Mouse (Mus musculus) hindbrain, embryonic 13.5 days (tissue): ENCODE data around the gene Lcp1. TPM values are rescaled to one million over a fixed set of nuclear protein-coding genes. Genes with fewer than 3 reads are reported as not detected.

Source experiments
- ATAC-seq: fragments of 200-750 bp; cut with Nextera tagmentation; 2 replicates; pipeline ENCODE4 v1.8.0; 2017; ENCODE audit warnings: moderate TSS enrichment; ENCODE audit not compliant: low FRiP score
- H3K27ac ChIP-seq: fragments of 300-500 bp; sonication (generic); 2 replicates; pipeline ENCODE4 v1.5.1; 2015; ENCODE audit warnings: inconsistent platforms, mild to moderate bottlenecking, moderate library complexity
- H3K27me3 ChIP-seq: fragments of 300-500 bp; sonication (generic); 2 replicates; pipeline ENCODE4 v1.6.1; 2015; ENCODE audit warnings: mild to moderate bottlenecking, inconsistent platforms
- H3K36me3 ChIP-seq: fragments of 300-500 bp; sonication (generic); 2 replicates; pipeline ENCODE4 v1.6.1; 2015; ENCODE audit warnings: mild to moderate bottlenecking, inconsistent platforms
- H3K4me1 ChIP-seq: fragments of 300-500 bp; sonication (generic); replicated peaks from 2 replicates; pipeline ENCODE4 v1.6.1; 2015; ENCODE audit warnings: inconsistent platforms
- H3K4me2 ChIP-seq: fragments of 300-500 bp; sonication (generic); 2 replicates; pipeline ENCODE4 v1.6.1; 2015; ENCODE audit warnings: inconsistent platforms, mild to moderate bottlenecking, moderate library complexity
- H3K4me3 ChIP-seq: fragments of 300-500 bp; sonication (generic); 2 replicates; pipeline ENCODE4 v1.5.1; 2015; ENCODE audit warnings: mild to moderate bottlenecking, inconsistent platforms
- H3K9ac ChIP-seq: fragments of 300-500 bp; sonication (generic); 2 replicates; pipeline ENCODE4 v1.6.1; 2015; ENCODE audit warnings: mild to moderate bottlenecking, inconsistent platforms
- H3K9me3 ChIP-seq: fragments of 300-500 bp; sonication (generic); 2 replicates; pipeline ENCODE4 v1.6.1; 2016; ENCODE audit warnings: inconsistent platforms
- WGBS: fragments of 180-500 bp; shearing (Covaris S2); methylation state at CpG from one replicate; pipeline ENCODE4 v1.1.7; 2015; 5-methylcytosine and 5-hydroxymethylcytosine counted together
- polyA plus RNA-seq: library from polyadenylated mRNA; unstranded; fragments of >200 nt; fragmentation: Nextera tagmentation; extraction: Ambion mirVana; gene quantifications from 2 replicates; pipeline ENCODE4 v1.2.1, GENCODE M21; 2015

The Lcp1 gene
- polyA plus RNA-seq, 1 experiment from 2014 or later: 16.0 TPM

DNA sequence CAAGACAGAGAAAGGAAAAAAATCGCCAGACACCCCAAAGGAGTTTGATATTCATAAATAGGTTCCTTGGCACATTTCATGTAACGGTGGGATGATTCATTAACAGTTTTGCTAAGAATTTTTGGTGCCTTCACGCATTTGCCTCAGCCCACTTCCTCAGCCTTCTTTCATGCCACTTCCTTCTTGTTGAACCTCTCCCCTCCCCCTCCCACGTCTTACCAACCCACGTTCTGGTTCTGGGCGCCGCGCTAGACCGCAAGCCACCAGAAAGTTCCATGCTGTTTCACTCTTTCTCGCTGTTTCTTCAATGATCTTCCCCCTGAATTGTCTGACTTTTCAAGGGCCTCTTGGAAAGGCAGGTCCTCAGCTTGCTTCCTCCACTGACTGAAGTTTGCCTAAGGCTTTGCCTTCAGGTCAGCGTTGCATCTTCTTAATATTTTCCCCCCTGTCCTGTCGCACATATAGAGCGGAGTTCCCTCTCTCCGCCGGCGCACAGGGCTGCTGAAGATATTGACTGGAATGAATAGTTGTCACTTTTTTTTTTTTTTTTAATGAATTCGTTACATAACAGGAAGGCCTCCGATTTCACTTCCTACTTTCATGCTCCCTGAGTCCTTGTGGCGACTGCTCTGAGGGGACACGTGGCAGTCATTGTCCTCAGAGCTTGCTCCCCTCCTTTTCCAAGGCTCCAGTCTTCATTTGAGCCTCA is 48.5 kb downstream of the Lcp1 start:
- H3K9ac ChIP-seq: no peak overlapping the region
- H3K27me3 ChIP-seq: no peaks in the 10 kb centered on the region
- H3K9me3 ChIP-seq: no peaks in the 10 kb centered on the region
- 87% methylated on average over 20 of the region's 20 CpGs for WGBS
- H3K4me1 ChIP-seq: no peaks in the 10 kb centered on the region
- ATAC-seq: no peak
- H3K36me3 ChIP-seq: no peaks in the 10 kb centered on the region
- H3K4me2 ChIP-seq: no peak overlapping the region
- no peak overlapping the region for H3K4me3 ChIP-seq
- H3K27ac ChIP-seq: no peak overlapping the region

GRCm38 (mm10) chr14:75180551-75180978 is 49.7 kb downstream of the Lcp1 start:
- 91% methylated on average over 8 of the region's 8 CpGs for WGBS
- H3K4me2 ChIP-seq: no peak overlapping the region
- no peaks in the 10 kb centered on the region for H3K4me1 ChIP-seq
- no peaks in the 10 kb centered on the region for H3K9me3 ChIP-seq
- no peaks in the 10 kb centered on the region for H3K27me3 ChIP-seq
- ATAC-seq: no peak
- no peaks in the 10 kb centered on the region for H3K36me3 ChIP-seq
- H3K4me3 ChIP-seq: no peak overlapping the region
- H3K9ac ChIP-seq: no peak overlapping the region
- no peak overlapping the region for H3K27ac ChIP-seq

DNA sequence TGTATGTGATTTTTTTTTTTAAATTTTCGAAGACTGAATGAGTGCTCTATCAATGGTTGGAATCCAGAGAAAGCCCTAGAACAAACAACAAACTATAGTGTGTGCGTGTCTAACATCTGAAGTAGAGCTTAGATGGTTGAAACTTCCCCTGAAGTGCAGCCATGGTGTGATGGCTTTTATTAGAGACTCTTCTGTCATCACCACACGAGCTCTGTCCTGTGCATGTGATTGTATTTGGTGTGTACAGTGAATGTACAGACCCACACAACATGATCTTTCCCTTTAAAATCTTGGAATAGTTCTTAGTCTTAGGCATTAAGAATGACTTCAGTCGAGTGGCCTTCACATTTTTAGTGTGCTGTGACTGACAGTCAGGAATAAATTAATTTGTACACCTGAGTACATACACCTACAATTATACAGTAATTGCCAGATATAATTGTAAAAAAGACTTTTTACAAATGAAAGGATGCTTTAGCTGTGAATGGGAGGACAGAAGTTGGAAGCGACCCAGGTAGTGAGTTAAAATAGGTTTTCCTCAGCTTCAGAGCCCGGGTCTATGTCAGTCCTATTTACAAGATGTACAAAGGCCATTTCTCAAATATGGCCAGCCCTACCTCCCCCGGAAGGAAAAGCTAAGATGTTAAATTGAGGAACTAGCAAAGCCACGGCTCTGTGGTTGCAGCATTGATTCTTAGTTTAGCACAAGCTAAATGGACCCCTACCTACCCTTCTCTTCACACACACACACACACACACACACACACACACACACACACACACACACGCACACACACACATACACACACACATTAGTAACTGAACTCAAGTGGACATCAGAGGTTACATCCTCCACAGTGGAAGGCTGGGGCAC is 50.4 kb downstream of the Lcp1 start:
- no peaks in the 10 kb centered on the region for H3K9me3 ChIP-seq
- no peak overlapping the region for H3K27ac ChIP-seq
- H3K4me2 ChIP-seq: no peak overlapping the region
- H3K27me3 ChIP-seq: no peaks in the 10 kb centered on the region
- WGBS: 88% methylated on average over 9 of the region's 9 CpGs
- no peaks in the 10 kb centered on the region for H3K36me3 ChIP-seq
- no peak overlapping the region for H3K4me3 ChIP-seq
- no peaks in the 10 kb centered on the region for H3K4me1 ChIP-seq
- ATAC-seq: no peak
- no peak overlapping the region for H3K9ac ChIP-seq

- H3K27ac ChIP-seq: no peak overlapping the region
- no peak overlapping the region for H3K4me3 ChIP-seq
- no peak for ATAC-seq
- no peaks in the 10 kb centered on the region for H3K36me3 ChIP-seq
- H3K4me2 ChIP-seq: no peak overlapping the region
- no peaks in the 10 kb centered on the region for H3K27me3 ChIP-seq
- no peak overlapping the region for H3K9ac ChIP-seq
- H3K4me1 ChIP-seq: no peaks in the 10 kb centered on the region
- 80% methylated on average over 4 of the region's 4 CpGs for WGBS
- no peaks in the 10 kb centered on the region for H3K9me3 ChIP-seq
Measured at GRCm38 (mm10) chr14:75182378-75182777, 51.5 kb downstream of the Lcp1 start.

DNA sequence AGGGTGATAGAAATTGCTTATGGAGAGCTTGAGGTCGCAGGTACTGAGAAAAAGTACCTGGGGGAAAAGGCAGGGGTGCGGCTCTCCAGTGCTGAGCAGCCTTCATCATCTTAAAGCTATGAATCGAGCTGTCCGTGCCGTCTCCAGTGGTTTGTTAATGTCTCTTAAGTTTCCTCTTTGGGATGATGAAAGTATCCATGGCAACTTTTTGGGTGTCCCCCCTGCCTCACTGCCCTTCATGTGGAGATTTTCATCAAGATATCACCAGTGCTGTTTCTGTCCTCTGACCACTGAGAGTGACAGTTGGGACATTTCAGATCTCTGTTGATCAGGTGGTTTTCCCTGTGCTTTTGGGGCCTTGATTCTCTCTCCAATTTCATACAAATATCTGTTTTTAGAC is 51.9 kb downstream of the Lcp1 start:
- no peaks in the 10 kb centered on the region for H3K9me3 ChIP-seq
- H3K9ac ChIP-seq: no peak overlapping the region
- H3K27ac ChIP-seq: no peak overlapping the region
- no peak overlapping the region for H3K4me3 ChIP-seq
- no peak overlapping the region for H3K4me2 ChIP-seq
- ATAC-seq: no peak
- no peaks in the 10 kb centered on the region for H3K4me1 ChIP-seq
- WGBS: 96% methylated on average over 5 of the region's 5 CpGs
- no peaks in the 10 kb centered on the region for H3K36me3 ChIP-seq
- no peaks in the 10 kb centered on the region for H3K27me3 ChIP-seq

DNA sequence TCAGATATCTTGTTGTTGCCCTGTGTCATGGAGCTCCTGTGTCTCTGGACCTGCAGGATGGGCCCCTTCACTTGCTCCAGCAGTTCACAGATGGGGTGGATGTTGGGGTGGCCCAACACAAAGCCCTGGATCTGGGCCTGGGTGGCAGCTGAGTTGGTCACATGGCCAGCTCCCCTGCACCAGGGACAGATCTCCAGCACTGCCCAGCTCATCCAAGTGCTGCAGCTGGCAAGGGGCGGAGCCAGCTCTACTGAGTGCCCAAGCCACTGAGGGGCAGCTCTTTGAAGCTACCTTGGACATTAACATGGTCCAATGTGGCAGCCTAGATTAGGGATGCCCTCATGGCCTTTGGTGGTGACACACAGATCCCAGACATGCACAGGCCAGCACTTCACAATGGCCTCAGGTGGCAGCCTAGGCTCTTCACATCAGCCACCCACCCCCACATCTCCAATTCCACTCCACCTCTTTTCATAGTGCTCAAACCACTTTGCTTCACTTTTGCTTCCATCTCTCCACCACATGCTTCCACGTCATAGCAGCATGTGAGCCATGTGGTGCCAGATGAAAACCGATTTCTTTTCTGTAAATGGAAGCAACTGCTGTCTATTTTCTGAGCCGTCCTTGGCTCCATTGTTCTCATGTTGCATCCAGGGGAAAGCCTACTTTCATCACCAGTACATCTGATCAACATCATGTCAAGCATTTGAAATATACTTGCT is 53.3 kb downstream of the Lcp1 start:
- H3K4me3 ChIP-seq: no peak overlapping the region
- H3K9me3 ChIP-seq: no peaks in the 10 kb centered on the region
- no peaks in the 10 kb centered on the region for H3K36me3 ChIP-seq
- no peaks in the 10 kb centered on the region for H3K4me1 ChIP-seq
- no peak overlapping the region for H3K4me2 ChIP-seq
- H3K27ac ChIP-seq: no peak overlapping the region
- no peak overlapping the region for H3K9ac ChIP-seq
- no peak for ATAC-seq
- H3K27me3 ChIP-seq: no peaks in the 10 kb centered on the region
- WGBS: 90% methylated on average over 4 of the region's 4 CpGs

DNA sequence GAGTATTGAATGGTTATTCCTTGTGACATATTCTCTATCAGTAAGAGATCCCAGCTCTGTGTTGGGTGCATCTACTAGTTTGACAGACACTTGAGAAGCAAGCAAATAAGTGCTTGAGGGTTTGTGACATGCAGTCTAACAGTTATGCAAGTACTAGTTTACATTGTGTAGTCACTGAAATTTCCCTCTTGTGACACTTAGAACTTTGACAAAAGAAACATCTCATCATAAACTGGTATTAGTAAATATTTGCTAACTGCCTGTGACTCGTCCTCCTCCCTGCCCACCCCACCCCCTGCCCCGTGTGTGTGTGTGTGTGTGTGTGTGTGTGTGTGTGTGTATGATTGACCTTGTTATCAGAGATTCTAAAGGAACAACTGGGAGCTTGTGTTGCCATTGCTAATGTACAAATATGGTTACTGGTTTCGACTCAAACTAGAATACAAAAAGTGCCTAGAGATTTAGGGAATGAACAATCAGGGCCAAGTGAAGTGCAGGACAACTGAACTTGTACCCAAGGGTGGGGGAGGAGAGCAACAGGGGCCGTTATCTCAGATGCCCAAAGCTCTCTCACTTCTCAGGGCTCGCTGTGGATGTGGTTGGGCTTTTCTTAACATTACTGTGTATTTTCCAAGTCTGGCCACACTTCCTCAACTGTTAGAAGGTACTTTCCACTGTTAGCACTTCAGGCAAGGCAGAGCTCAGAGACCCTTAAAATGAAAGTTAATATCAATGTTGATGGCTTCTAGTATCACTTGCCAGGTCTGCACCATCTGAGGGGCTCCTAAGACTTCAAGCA is 55.1 kb downstream of the Lcp1 start:
- ATAC-seq: no peak
- Histone ChIP-seq H3K4me1 (no peaks in the 10 kb centered on the region), H3K9ac (no peak overlapping the region), H3K4me2 (no peak overlapping the region), H3K27me3 (no peaks in the 10 kb centered on the region), H3K27ac (no peak overlapping the region), H3K36me3 (no peaks in the 10 kb centered on the region), H3K9me3 (no peaks in the 10 kb centered on the region), H3K4me3 (no peak overlapping the region)
- WGBS: 77% methylated on average over 5 of the region's 5 CpGs

GRCm38 (mm10) chr14:75186858-75187415 is 56.0 kb downstream of the Lcp1 start:
- no peaks in the 10 kb centered on the region for H3K36me3 ChIP-seq
- no peak overlapping the region for H3K4me2 ChIP-seq
- ATAC-seq: no peak
- no peaks in the 10 kb centered on the region for H3K9me3 ChIP-seq
- no peaks in the 10 kb centered on the region for H3K27me3 ChIP-seq
- H3K27ac ChIP-seq: no peak overlapping the region
- no peaks in the 10 kb centered on the region for H3K4me1 ChIP-seq
- no peak overlapping the region for H3K9ac ChIP-seq
- WGBS: 87% methylated on average over 8 of the region's 8 CpGs
- no peak overlapping the region for H3K4me3 ChIP-seq

GRCm38 (mm10) chr14:75188521-75188920 is 57.6 kb downstream of the Lcp1 start:
- Histone ChIP-seq H3K9ac (no peak overlapping the region), H3K27me3 (no peaks in the 10 kb centered on the region), H3K4me3 (no peak overlapping the region), H3K4me1 (no peaks in the 10 kb centered on the region), H3K27ac (no peak overlapping the region), H3K9me3 (no peaks in the 10 kb centered on the region), H3K36me3 (no peaks in the 10 kb centered on the region), H3K4me2 (no peak overlapping the region)
- no peak for ATAC-seq
- 69% methylated on average over 6 of the region's 6 CpGs for WGBS

DNA sequence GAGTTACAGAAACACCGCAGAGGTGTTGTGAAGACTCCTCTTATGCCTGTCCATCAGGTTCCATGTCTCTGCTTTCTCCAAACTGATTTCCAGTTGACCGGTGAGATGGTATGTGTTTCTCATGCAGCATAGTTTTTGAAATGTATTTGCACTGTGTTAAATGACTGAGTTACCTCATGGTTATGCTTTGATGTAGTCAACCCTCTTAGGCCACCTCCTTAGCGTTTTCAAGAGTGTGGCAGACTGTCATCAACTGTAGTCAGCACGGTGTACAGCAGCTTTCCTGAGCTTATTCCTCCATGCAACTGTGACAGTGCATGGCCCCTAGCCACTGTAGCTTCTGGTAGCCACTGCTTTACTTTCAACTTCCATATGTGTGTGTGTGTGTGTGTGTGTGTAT is 58.1 kb downstream of the Lcp1 start:
- Histone ChIP-seq H3K9ac (no peak overlapping the region), H3K27me3 (no peaks in the 10 kb centered on the region), H3K36me3 (no peaks in the 10 kb centered on the region), H3K27ac (no peak overlapping the region), H3K9me3 (no peaks in the 10 kb centered on the region), H3K4me2 (no peak overlapping the region), H3K4me1 (no peaks in the 10 kb centered on the region), H3K4me3 (no peak overlapping the region)
- no peak for ATAC-seq
- WGBS: 93% methylated on average over 4 of the region's 4 CpGs

GRCm38 (mm10) chr14:75190683-75191082 is 59.8 kb downstream of the Lcp1 start:
- no peak overlapping the region for H3K4me2 ChIP-seq
- H3K4me3 ChIP-seq: no peak overlapping the region
- WGBS: 89% methylated on average over 4 of the region's 4 CpGs
- H3K4me1 ChIP-seq: no peaks in the 10 kb centered on the region
- no peaks in the 10 kb centered on the region for H3K36me3 ChIP-seq
- ATAC-seq: no peak
- no peaks in the 10 kb centered on the region for H3K27me3 ChIP-seq
- H3K9ac ChIP-seq: no peak overlapping the region
- no peak overlapping the region for H3K27ac ChIP-seq
- H3K9me3 ChIP-seq: no peaks in the 10 kb centered on the region
